Mouse (Mus musculus) mesoderm, embryonic 11.5 days (tissue): ENCODE measurements around the gene Nr2c1.

Experiments
- DNase-seq: peaks from one replicate; pipeline ENCODE4 v3.0.0-alpha.2; 2012; ENCODE audit warnings: low read depth, low spot score

Gene Nr2c1

DNA sequence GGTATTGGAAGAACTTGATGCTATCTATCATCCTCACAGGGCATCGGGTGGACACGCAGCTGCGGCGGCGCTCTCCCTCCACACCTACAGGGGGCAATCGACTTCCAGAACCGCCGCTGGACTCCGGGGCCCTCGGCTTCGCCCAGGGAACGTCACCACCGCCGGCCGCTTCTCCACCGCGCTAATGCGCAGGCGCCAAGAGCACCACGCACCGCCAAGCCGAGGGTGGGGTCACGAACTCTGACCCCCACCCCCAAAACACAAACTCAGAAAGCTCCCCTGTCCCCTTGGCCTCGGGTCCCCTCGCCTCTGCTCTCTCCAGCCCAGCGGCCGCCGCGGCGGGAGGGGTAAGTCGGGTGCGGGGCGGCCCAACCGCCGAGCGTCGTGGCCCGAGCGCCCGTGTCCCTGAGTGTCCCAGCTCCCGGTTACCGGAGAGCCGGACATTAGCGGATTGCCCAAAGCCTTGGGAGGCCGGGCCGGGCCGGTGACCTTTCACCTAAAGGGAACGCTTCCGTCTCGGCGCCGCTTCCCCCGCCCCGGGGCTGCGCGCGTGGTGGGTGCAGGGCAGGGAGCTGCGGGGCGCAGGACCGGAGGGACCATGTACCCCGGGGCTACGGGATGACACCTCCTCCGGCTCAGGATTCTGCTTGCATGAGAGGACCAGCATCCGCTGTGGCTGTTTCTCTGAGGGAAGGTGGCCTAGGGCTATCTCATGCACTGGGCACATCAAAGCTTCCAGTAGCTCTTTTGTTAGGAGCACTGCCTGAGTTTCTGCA is at the start of gene Nr2c1:
TSS of gene Nr2c1 (plus strand) at position 268 of the 776 bp plus-strand sequence.
- peak; percentile 86 for DNase-seq

DNA sequence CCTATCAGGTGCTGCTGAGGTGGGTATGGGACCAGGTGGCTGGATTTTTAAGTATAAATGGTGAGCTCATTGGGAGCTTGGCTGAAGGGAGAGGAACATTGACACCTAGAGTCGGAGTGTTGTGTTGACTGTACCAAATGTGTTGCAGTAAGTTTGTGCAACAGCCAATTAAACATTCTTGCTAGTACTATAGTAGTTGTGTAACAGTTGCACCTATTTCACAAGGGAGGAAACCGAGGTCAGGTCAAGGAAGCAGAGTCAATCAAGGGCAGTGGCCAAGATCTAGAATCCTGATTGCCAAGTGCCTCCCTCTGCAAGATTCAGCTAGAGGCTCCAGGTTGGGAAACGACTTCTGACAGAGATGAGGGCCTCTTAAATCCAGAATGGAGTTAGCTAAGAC is 49.7 kb upstream of the Nr2c1 start:
- DNase-seq = no peak

DNA sequence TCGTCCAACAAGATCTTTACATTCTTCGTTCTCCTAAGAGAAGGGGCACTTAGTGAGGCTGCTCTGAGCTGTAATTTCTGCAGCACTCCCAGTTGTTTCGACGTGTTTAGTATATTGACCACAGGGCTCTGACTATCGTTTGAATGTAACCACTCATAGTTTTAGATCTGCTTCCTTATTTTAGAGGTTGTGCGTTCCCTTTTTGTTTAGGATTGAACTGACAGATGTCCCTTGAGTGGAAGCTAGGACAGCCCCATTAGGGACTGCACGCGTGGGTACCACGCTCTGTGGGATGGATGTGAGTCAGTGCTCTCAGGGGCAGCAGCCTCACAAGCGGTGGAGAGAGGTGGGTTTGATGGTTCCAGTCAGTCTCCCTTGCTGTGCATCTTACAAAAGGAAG is 42.3 kb upstream of the Nr2c1 start:
- DNase-seq = no peak

DNA sequence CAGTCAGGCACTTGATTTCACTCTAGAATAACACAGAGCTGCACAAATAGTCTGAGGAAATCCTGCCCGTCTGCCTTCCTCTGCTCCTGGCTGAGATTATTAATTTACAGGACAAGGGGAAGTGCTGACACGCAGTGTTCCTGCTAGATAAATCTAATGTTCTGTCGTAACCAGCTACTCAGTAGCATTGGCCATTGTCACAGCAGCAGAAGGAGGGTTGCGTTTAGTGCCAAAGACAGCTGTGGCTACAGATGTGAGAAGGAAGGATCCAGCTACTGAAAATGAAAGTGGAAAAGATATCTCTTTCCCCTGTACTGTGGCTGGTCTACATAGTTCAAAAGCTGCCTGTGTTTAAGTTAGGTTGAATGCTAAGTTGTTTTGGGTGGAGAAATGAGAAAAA is 40.7 kb upstream of the Nr2c1 start:
- DNase-seq = no peak

DNA sequence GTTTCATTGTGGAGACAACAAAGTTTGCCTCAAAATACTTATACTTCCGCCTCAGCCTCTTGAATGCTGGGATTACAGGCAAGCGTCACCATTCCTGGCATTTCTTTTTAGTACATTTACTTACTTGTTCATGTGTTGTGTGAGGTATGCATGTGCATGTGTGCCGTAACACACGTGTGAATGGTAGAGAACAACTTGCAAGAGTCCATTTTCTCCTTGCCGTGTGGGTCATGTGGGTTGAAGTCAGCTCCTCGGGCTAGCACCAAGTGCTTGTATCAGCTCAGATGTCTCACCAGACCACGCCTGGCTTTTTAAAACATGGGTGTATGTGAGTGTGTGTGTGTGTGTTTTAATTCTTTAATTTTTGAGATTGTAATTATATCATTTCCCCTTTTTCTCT is 40.2 kb upstream of the Nr2c1 start:
- DNase-seq = no peak

DNA sequence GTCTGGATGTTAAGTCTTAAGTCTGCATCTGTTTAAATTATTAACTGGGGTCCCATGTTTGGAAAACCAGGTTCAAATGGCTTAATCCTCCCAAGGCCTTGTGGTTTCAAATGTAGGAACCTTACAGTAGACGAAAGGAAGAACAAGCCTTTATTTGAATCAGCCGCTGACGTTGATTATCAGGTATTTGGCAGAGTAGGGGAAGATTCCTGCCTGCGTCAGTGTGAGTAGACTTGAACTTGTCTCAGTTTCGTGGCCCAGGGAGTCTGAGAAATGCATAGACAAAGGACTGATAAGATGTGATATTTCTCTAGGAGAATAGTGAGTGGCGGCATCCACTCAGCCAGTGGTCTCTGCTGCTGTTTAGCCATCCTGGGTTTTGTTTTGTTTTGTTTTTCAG is 39.0 kb upstream of the Nr2c1 start:
- no peak for DNase-seq

DNA sequence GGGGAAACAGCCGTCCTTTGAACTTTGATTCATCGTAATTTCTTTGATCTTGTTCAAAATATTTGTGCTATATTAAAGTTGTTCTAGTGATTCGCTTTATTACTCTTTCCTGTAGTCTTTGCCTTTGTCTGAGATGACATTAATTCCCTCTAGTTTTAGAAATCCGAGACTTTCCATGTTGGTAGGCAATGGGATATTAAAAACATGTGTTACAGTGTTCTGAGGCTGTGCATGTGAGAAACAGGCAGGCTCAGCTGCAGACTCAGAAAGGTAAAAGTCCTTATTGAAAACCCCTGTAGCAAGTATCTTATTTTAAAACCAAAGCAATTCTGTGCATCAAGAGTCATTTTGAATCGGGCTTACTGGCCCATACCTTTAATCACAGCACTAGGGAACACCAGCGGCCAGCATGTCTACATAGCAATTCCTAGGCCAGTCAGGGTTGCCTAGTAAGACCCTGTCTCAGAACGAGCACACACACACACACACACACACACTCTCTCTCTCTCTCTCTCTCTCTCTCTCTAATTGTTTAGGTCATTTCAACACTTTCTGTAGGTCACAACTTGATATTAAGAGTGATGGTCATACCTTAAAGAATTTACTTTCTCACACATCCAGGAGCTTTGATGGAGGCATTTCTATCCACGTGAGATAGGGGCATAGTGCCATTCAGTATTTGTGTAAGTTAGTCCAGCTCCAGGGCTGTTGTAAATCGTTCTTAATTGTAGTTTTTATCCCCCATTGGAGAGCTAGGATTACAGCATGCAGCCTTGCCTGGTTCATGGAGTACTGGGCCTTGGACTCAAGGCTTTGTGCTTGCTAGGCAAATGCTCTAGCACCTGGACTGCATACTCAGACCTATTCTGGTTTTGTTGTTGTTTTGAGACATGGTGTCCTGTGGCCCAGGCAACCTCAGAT is 36.7 kb upstream of the Nr2c1 start:
- peak; percentile 48 for DNase-seq

DNA sequence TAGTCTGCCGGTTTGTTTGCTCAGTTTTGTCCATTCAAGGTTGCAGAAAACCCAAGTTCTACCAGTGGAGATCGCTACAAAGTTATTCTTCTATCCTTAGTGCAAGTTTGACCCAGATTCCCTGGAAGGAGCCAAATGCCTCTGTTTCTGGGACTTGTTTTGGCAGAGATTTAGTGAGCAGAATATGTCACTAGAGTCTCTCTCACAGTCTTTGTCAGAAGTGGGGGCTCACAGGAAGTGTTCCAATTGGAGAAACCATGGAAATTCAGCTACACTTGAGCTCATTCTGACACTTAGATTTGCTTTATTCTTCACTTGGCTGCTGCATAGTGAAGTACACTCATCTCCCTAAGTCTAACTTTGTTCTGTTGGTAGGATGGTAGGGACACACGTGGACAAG is 35.6 kb upstream of the Nr2c1 start:
- DNase-seq = no peak

DNA sequence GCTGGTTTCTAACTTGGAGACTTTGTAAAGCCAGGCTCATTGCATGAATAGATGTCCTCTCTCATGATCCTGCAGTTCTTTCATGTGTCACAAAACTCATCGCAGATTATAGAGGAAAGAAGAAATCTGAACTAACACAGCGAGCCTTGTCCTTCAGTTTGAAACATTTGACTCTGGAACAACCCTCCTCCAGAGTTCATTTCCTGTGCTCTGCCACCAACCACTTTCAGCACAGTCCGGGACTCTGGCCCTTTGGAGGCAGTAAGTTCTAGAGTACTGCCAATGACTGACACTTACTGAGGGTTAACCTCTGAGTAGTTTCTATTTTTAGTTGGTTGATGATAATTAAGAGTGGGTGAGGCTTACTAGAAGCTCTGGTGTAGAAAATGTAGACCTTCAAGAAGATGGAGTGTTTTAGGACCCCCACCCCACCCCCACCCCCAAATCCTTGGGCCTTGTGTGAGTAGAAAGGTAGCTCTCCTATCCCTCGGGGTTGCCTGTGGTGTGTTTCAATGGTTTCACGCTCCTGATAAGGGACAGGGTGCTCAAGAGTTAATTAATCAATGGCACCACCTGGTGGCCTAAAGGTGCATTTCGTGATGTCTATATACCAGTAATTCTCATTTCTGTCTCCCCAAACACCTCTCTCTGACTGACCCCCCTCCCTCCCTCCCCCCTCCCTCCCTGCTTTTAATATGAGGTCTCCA is 31.8 kb upstream of the Nr2c1 start:
- peak; percentile 79 for DNase-seq

DNA sequence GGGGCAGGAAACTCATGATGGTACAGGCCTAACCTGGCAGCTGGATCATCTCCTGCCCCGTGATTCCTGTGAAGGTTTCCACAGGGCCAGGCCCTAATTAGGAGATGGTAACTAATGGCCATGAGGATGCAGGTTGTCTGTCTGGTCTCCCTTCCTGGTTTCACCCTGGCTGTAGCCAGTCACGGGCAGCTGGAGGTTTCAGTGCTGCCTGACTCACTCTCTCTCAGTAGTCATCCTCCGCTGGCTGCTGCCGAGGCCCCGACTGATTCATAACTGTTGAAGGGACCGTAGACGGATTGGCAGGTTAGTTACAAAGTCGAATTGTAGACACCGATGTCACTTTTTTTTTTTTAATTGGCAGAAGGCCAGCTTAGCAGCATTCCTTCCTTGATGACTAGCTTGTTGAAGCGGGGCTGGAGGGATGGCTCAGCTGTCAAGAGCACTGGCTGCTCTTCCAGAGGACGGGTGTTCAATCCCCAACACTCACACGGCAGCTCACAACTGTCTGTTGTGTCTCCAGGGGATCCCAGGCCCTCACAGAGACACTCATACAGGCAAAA is 31.0 kb upstream of the Nr2c1 start:
- no peak for DNase-seq

DNA sequence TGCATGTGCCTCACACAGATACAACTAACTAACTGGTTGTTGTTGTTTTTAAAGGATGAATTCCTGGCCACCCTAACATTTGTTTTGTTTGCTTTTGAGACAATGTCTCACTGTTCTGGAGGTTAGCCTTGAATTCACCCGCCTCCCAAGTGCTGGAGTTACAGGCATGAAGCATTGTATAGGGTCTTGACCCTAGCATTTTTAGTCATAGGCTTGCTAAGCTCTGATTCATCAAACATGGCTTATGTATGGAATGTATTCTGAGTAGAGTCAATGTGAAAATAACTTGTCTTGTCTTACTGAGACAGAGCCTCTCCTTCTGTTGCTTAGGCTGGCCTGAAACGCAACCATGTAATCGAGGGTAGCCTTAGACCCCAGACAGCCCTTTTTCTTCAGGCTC is 29.9 kb upstream of the Nr2c1 start:
- DNase-seq = no peak

DNA sequence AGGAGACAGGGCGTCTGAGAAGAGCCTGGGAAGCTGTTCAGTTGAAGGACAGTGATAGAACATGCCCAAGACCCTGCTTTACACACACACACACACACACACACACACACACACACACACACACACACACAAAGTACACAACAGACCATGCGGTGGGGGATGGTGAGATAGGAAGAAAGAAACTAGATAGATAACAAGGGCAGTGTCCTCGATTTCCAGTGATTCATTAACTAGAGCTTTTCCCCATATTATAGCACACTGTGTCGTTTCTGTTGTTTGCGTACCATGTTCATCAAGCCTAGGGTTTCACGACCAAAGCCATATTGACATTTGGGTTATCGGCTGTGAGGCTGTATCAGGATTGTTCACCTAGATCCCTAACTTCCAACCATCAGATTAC is 28.8 kb upstream of the Nr2c1 start:
- no peak for DNase-seq

DNA sequence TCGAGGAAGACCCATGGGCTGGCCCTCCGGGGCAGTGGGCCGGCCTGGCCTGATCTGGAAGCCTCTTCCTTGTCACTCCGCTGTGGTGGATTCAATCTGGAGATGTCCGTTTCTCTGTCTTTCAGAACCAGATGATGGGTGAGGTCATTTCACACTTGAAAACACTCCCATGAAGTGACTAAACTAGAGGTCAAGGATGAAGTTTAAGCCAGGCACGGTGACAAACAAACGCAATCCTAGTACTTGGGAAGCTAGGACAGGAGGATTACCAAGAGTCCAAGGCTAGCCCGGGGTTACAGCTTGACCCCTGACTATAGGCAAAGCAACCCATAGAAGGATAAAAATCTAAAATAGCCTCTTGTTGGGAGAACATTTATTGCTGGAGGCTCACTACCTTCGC is 27.1 kb upstream of the Nr2c1 start:
- DNase-seq = no peak

DNA sequence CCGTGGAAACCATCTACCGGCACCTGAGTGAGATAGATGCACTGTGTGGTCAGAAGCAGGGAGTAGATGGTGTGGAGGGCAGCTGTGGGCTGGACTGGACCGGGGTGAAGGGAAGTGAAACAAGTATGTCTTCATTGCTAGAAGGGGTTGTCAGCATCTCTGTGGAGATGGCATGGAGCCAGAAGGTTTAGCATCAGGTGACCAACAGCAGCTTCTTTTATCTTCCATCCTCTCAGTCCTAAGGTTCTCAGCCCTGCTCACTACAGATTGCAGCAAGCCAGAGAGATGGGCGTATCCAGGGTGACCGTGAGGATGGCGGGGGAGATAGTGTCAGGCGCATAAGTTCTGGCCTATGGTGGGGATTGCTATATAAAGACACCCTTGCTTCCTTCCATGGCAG is 25.2 kb upstream of the Nr2c1 start:
- DNase-seq = no peak

DNA sequence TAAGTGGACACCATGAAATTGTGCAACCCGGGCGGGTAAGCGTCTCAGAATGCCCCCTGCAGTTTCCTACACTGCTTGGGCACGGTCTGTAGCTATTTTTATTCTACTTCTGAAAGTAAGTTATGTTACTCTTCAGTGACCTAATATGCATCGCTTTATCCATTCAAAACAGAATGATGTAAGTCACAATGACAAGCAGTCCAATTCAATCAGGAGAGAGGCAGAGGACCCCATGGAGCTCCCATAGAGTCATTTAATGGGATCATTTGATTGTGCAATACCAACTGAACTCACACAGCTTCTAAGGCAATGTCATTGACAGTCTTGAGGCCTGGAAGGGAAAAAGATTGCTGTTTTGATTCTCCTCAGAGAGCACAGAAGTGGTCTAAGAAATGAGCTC is 24.2 kb upstream of the Nr2c1 start:
- no peak for DNase-seq

DNA sequence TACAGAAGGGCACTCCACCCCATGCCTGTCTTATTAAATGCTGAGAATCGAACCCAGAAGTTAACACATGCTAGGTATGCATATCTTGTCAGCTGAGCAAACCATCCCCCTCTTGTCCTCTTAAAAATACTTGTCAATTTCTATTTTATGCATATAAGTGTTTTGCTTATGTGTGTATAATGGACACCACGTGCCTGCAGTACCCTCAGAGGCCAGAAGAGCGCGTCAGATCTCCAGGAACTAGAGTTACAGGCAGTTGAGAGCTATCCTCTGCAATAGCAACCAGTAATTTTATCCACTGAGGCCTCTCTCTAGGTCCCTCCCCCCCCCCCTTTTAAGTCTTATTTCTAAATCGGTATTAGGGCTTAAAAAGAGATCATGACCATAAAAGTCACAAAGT is 23.4 kb upstream of the Nr2c1 start:
- DNase-seq = no peak

DNA sequence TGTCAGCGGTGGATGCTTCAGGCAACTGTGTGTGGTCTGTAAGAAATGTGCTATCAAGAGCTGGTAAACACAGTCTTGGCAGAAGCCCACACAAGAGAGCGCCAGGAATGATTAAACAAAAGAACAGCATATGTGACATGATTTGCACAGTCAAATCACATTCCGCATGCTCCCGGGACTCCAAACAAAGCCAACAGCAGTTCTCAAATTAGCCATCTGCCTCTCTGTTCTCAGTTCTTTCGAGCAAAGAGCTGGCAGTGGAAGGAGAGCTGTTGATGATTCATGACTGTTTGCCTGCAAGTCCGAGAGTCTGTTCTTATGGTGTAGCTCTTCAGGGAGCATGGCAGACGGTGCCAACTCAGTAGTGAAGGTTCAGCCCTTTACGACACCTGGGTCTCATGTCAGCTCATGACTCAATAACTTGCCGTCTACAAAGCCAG is 18.1 kb upstream of the Nr2c1 start:
- DNase-seq = peak; percentile 37

DNA sequence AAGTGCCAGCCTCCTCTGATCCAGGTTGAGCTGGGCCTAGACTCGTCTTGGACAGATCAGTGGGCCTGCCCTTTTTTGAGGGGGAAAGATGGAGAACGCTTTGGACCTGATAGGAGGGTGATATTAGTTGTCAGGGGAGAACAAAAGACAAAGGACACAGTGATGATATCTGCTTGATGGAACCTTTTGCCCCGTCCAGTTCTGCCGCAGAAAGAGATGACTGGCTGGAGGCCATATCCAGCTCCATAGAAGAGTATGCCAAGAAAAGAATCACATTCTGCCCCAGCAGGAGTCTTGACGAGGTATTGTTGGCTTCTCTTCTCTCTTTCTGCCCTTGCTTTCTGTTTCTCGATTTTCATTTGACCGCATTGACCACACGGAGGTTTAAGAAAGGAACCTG is 14.7 kb upstream of the Nr2c1 start:
- DNase-seq = no peak

DNA sequence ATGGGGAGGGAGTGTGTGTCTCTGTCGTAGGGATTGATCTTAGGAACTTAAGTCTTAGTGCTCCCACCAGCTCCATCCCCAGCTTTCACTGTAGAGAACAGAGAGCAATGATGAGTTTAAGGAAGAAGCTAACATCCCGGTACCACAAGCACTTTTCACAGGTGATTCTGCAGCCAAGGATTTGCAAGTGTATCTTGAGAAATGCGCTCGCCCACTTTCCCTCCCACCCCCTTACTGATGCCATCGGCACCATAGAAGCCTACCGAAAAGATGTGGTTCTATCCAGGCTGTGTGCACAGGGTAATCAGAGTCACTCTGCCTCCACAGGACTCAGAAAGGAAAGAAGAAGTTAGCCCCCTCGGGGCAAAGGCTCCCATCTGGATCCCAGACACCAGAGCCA is 14.1 kb upstream of the Nr2c1 start:
- no peak for DNase-seq

DNA sequence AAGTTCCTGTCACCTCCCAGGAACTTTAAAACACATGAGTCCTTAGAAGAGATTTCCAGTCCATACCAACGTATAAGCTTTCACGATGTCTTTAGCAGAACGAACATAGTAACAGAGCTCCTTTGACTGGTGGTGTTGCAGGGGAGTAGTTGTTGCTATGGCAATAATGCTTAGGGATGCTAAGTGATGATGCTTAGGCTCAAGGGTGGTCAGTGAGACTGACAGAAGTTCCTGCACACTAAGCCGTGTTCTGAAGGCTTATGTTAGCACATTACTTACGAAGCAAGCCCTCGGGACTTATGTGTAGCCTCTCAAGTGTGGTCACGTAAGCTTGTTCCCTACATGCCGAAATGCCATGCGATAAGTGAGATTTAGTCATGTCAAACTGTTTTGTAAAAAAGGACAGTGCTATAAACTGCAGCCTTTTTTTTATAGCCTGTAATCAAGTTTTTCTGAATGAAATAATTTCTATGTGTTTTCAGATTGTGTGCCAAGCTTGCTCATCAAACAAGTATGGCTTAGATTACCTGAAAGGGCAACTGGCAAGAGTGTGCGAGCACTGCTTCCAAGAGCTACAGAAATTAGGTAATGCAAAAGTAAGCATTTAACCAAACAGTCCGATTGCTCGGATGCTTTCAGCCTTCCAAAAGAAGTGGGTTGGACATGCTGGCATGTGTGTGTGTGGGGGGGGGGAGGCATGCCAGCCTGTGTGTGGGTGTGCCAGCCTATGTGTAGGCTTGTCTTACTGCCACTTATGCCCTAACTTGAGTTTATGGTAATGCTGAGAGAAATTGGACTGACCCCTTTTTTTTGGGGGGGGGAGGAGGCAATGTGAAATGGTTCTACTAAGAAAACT is 13.1 kb upstream of the Nr2c1 start:
- no peak for DNase-seq

DNA sequence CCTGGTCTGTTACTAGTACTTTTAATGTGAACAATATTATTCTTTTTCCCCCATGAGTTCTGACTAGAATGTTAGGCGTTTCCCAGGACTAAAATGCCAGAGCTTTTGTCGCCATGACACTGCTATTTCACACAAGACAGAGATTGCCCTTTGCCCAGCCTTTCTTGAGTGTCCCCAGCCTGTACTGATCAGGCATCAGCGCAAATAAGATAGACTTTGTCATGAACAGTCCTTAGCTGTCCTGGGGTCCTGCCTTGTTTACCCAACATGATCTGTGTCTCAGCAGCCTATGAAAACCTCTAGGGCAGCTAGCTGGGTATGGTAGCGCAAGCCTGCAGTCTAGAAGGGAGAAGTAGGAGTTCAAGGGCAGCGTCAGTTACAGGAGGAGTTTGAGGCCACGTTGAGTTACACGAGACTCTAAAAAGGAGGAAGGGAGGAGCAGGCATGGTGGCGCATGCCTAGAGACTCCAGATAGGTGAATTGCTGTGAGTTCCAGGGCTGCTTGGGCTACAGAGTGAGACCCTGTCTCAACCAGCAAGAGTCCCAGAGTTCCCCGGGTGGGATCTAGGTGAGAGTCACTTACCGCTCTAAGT is 8.8 kb upstream of the Nr2c1 start:
- DNase-seq = no peak
